Mouse (Mus musculus): ENCODE results near the gene Plekha7.

- TF ChIP-seq POLR2A (IDR thresholded peaks at IDR 0.05; ENCODE audit: borderline replicate concordance, extremely low read depth, low read depth, low read length) (no peak), CTCF (IDR thresholded peaks at IDR 0.05; ENCODE audit: insufficient read depth, low read length) (no peak)
These were observed 99.3 kb downstream of the Plekha7 start for GRCm38 (mm10) chr7:116208880-116209279.

Data from lung, adult 2 months (tissue).